Mouse (Mus musculus): ENCODE results near the gene Cbx8.

The Cbx8 gene

DNA sequence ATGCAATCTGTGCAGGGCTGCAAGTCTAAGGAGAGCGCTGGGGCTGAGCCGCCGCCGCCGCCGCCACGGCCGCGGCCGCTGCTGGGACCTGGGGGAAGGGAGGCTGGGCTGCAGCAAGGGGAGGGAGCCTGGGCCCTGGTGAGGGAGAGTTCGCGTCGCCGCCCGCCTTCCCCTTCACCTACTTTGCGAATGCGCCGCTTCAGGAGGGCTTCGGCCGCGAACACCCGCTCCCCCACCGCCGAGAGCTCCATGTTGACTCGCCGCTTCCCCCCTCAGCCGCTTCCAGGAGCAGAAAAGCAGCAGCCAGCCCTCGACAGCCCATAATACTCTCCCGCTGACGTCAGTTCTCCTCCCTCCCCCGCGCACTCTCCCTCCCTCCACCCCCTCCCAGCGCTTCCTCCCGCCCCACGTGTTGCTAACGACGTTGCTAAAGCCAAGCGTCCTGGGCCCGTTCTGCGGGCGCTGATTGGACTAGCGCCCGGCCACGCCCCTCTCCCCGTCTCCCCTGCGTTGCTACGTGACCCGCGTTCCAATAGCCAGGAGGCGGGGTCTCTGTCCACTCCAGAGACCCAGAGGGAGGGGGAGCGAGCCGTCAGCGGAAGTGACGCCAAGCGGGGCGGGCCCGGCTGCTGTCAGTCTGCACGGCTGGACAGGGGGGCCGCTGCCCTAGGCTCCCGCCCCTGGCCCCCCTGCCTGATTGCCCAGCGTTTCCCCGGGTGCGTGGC, at the start of gene Cbx8:
Gene Cbx8 (minus strand): TSS at position 370 of the 725 bp plus-strand sequence.
- DNase-seq = peak; percentile 99 to 100

DNA sequence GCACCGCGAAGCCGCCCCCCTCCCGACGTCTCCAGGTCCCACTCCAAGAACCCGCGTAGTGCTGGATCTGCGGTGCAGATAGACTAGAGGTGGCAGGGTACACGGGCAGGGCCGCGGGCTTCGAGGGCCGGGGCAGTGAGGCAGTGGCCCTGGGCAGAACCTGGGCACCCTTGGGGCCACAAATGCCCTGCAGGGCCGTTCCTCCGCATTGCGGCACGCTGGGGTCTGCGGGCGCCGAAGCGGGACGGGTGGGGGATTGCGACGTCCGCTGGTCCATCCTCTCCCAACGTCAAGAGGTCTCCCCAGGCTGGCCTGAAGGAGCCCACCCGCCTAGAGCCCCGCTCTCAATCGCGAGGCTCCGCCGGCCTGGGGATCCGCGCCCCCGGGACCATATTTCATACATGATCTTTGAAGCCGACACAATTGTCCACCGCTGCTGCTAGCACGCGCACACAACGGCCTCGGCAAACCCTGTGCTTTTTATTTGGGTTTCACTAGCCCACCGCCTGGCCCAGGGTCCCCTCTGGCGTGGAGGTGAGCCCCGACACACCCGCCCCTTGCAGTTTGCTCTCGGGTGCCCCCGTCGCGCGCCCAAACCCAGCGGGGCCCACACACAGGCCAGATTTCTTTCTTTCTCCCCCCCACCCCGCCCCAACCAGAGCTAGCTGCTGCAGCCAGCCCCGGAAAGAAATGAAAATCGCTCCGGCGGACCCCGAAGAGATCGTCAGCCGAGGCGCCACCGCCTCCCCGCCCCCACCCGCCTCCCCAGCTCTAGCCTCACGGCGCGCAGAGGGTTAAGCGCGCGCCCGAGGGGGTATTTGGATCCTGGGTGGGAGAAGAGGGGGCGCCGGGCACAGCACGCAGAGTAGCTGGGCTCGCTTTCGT, 49.5 kb upstream of the Cbx8 start:
- DNase-seq = peak in 1 of 2 experiments; percentile 28

DNA sequence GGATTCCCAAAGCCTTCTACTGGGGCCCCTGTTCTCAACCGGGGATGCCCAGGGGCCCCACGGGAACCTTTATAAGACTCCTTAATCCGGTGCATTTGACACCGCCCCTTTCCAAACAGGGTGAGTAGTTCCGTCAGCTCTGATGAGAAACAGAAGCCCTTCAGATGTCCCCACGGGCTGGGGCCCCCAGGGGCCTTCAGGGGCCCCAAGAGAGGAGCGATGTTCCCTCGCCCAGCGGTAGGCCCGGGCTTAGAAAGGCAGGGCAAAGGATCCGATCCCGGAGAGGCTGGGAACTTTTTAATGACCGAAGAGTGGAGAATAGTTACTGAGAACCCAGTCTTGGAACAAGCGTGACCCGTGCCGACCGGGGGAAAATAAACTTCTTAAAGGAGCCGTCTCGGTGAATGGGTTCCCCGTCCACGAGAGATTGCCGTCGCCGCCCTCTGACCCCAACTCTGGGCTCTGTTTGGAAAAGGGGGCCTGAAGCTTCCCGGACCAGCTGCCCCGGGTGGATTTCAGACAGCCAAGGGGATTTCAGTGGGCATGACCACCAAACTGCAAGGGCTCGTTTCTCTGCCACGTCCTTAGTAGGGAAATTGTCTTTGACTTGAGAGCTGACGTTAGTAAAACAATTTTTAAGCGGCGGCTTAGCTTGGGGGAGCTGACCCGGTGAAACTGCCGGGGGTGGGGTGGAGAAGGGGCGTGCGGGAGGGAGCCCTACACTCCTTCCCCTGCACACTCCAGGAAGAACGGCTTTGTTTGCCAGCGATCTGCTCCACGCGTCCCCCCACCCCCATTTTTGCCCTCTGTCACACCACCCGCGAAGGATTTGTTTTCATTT, 48.7 kb upstream of the Cbx8 start:
- DNase-seq = peak in 1 of 2 experiments; percentile 55

DNA sequence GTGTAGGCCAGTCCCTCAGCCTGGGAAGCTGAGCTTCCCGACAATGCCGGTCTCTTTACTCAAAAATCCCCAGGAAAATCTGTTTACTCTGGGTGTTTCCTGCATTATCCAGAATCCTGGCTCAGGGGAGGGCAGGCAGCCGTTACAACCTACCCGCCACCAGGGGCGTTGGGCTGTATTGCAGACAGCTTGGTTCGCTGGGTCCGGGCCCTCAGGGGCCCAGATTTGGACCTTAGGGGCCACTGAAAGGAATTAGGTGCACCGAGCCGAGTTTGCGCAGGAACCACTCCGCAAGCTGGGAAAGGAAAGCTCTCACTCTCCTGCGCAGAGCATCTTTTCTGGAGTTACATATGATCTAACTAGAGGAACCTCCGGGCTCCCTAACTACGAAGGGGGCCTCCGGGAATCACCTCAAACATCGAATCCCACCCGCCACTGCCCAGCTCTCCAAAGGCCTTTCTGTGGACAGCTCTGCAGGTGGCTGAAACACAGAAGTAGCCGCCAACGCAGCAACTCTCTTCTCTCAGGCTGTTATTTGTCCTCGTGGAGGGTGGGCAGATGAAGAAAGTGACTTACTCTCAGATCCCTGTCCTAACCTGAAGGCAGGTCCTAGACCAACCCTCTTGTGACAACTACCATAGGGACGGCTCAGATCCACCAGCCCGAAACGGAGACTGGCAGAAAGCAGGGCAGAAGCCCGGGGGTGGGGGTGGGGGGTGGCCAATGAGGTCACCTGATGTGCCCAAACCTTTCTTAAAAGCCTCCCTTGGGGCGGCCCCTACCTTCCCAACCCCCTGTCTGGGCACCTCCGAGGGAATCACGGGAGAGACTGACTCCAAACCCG, 47.8 kb upstream of the Cbx8 start:
- peak in 1 of 2 experiments; percentile 37 for DNase-seq

DNA sequence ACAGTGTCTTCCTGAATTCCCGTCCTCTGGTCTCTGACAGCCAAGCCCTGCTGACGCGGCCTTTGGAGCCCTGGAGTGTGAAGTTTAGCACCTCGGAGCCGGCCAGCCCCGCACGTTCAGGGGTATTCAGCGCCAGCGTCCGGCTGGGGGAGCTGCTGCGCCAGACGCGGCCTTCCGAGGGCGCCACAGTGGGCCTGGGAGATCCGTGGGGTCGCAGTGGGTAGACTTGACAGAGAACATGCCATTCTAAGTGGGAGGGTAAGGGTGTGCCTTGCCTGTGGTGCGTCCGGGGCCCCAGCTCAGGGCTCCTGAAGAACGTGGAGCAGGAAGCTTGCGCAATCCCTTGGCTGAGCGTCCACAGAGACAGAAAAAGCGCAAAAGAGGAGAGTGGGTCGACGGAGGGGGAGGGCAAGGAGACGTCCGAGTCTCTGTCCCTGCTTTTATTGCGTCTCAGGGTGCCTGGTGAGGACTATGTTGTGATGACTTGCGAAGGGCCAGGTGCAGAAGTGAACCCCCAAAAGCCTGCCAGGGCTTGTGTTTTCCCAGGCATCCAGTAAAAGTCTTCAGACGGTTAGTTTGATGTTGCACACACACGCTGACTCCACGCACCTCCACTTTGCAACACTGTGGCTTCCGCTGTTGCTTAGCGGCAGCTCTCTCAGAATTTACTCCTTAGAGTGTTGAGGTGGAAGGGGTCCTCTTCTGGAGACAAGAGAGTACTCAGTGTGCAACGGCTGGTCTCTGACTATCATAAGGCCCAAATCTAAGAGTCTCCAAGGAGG, 46.7 kb upstream of the Cbx8 start:
- DNase-seq = peak in 1 of 2 experiments; percentile 51

DNA sequence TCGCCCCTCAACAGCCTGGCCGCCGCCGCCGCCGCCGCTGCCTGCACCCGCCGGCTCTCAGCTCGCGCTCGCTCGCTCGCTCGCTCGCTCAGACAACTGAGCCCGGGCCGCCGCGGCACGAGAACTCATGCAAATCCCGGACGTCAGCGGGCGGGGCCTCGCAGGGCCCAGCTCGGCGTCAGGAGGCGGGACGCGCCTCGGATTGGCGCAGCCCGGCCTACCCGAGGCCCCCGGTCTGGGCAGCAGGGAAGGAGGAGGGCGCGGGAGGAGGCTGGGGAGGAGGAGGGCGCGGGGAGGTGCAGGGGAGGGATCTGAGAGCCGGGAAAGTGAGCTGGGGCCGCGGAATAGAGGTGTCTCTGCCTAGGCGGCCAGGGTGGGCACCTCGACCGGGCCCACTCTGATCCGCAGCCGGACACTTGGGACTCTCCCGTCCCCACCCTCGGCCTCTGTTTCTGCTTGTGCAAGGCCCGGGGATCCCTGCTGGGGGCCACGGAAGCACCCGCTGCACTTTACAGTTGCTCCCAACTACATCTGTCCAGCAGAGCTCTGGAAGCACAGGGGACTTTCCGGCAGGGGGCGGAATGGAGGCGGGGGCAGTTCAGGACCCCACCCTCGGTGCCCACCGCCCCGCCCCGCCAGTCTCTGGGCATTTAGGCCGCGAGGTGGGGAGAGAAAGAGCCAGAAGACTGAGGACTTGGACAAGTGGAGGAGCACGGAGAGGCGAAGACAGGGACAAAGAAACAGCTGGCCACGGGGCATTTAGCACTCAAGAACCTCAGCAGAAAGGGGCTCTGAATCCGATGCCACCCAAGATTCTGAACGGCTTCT, 45.6 kb upstream of the Cbx8 start, which contains the start of gene Cbx4:
Gene Cbx4 (minus strand): TSS at position 78 of the 828 bp plus-strand sequence.
- DNase-seq = peak; percentile 88 to 93

DNA sequence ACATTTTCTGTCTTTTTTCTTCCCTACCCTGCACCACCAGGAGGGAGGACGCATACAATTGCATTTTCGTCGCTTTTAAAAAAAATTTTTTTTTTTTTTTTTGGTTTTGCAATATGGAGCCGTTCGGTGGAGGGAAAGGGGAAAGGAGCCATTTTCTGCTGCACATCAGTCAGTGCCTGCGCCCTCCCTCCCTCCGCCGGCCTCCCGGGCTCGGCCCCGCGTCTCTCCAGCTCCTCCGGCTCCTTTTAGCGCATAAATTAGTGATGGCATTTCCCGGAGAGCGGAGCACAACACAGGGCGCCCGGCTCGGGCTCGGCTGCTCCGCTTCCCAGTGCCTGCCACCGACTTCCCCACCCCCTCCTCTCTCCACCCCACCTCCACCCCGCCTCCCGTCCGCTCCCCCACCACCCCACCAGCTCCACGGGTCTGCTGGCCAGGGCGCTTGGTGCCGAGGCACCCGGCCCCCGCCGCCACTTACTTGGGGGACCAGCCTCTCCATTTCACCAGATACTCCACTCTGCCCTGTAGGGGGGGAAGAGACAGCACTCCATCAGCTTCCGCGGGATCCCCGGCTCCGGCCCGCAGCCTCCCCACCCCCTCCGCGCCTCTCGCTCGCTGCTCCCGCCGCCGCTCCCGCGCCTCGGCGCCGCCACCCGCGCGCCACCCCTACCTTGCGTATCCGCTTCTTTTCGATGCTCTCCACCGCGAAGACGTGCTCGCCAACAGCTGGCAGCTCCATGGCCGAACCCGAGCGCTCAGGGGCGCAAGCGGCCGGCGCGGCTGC, 44.7 kb upstream of the Cbx8 start:
- peak; percentile 71 to 76 for DNase-seq

DNA sequence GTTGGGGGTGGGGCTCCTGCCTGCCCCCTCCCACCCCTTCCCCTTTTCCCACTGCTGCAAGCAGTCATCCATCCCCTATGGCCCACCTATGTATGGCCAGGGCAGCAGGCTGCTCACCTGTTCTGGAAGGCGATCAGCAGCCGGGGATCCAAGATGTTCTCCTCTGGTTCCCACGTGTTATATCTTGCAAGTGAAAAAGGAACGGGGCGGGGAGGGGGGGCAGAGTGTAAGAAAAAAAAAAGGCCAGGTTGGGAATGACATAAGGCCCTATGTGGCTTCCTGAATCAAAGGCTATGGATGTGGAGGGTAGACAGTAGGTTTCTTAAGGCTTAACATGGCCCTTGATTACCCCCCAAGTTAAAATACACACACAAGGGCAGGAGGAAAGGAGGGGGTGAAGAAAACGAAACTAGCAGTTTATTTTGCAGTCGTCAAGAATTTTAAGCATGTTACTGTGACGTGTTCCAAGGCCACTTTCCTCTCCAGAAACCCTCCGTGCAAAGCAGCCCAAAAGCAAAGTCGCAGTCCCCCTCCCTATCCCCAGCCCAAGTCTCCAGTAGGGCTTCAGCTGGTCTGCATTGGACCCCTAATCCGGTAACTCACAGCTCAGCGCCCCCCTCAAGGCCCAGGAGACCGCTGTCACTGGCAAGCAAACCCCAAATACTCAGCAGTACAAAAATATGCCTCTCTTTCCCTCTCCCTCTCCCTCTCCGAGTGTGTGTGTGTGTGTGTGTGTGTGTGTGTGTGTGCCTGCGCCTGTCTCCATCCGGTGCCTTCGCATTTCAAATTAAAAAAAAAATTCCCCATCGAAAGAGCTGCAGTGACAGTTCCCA, 43.9 kb upstream of the Cbx8 start:
- DNase-seq = peak in 1 of 2 experiments; percentile 22

- peak; percentile 65 to 67 for DNase-seq
These were observed 43.1 kb upstream of the Cbx8 start for GRCm38 (mm10) chr11:119083724-119084445.

GRCm38 (mm10) chr11:119082638-119083599, 42.1 kb upstream of the Cbx8 start:
- peak in 1 of 2 experiments; percentile 41 for DNase-seq

GRCm38 (mm10) chr11:119081839-119082637, 41.3 kb upstream of the Cbx8 start:
- peak in 1 of 2 experiments; percentile 56 for DNase-seq

DNA sequence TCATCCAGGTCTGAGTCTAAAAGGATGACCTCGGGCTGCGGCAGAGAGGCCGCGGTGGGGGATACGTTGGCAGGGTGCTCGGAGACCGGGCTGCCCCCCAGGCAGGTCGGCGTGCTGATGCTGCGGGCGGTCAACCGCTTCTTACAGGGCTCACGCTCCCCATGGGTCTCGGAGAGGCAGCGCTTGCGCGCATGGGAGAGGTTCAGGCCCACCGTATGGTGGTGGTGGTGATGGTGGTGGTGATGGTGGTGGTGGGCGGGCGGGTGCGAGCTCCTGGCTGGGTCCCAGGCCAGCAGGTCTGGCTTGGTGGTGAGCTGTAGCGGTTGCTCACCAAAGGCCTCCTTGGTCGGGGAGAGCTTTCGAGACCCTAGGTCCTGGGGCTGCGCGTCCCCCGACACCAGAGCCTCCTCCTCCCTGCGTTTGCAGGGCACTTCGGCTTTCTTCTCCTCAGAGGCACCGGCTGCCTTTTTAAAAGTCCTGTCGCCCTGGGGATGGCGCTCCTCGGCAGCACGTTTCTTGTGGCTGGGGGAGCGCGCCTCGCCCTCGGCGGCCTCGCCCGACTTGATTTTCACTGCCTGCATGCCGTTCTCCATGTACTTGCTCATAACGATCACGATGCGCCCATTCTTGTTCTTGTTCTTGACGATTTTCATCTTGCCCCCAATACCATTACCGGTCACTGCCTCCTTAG, 40.5 kb upstream of the Cbx8 start:
- no peak for DNase-seq

DNA sequence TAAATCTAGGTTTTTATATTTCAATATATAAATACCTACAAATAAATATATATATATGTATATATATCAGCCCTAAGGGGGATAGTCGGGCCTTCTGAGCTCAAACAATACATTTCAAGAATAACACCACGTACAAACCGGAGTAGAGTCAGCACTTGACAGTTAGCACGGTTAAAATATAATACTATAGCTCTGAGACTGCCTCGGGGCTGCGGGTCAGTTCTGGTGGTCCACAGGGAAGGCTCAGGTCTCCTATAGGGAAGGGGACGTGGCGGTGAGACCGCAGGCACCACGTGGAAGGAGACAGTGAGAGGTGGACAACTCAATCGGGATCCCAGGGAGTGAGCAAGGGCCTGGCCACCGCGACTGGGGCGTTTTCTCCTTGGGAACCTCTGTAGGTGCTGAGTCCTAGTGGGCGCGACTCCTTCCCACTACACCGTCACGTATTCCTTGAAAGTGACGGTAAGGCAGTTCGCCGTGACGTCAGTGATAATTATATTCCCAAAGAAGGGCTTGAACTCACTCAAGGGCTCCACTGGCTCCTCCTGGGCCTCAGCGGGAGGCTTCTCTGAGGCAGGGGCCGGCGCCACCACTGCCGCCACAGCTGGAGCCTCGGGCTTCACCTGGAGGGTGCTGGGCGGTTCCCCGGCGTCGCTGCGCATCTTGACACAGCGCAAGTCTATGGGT, 39.8 kb upstream of the Cbx8 start:
- DNase-seq = no peak

DNA sequence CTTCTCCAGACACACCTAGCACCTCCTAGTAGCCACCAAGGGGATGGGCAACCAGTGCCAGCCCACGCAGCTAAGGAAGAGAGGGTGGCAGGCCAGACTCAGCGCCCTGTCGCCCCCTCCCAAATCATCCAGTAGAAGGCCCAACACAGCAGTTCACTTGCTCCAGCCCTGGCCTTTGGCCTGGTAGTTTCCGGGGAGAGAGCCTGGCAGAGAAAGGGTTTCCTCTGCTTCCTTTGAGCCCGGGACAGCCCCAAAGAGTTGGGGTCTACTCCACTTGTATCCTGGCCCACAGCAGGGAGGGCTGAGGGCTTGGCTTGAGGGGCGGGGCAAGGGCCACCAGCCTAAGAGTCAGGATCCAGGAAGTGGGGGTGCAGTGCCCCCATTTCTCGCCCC, 38.7 kb upstream of the Cbx8 start:
- no peak for DNase-seq

Measured in kidney, adult 8-10 months (tissue).